Mouse (Mus musculus) ovary, adult 10 weeks (tissue): ENCODE data around the gene Evl. TPM values are rescaled to one million over a fixed set of nuclear protein-coding genes. Genes with fewer than 3 reads are reported as not detected.

Experiments
- polyA plus RNA-seq: library from polyadenylated mRNA; stranded (reverse); fragments of 350-450 nt; fragmentation: Illumina TruSeq; extraction: RNeasy Lipid Tissue Mini Kit (QIAGEN cat#74804); gene quantifications from one replicate; pipeline ENCODE4 v1.2.3, GENCODE M21; 2014

Evl gene
- 135 TPM for polyA plus RNA-seq

GRCm38 (mm10) chr12:108554120-108554841 lies at the start of gene Evl:
TSS of gene Evl (plus strand) at chr12:108554720.

GRCm38 (mm10) chr12:108702185-108702584 lies 147.7 kb downstream of the Evl start, which contains the start of gene Degs2:
TSS of gene Degs2 (minus strand) at chr12:108702315.

Other genes starting within 250 kb of the Evl start
- 0.14 TPM for gene Hhipl1, start 248.4 kb upstream of the Evl start, polyA plus RNA-seq
- not detected for gene Cyp46a1, start 220.3 kb upstream of the Evl start, polyA plus RNA-seq
- 33.8 TPM for gene Eml1, start 183.8 kb upstream of the Evl start, polyA plus RNA-seq
- 0.37 TPM for gene Degs2, start 147.6 kb downstream of the Evl start, polyA plus RNA-seq
- gene Yy1, start 238.3 kb downstream of the Evl start, polyA plus RNA-seq = 120 TPM